Mouse (Mus musculus): Measurements from ENCODE around the gene Hoxb9. TPM values are rescaled to one million over a fixed set of nuclear protein-coding genes. Genes with fewer than 3 reads are reported as not detected.

The Hoxb9 gene
- polyA plus RNA-seq, 1 experiment = not detected

DNA sequence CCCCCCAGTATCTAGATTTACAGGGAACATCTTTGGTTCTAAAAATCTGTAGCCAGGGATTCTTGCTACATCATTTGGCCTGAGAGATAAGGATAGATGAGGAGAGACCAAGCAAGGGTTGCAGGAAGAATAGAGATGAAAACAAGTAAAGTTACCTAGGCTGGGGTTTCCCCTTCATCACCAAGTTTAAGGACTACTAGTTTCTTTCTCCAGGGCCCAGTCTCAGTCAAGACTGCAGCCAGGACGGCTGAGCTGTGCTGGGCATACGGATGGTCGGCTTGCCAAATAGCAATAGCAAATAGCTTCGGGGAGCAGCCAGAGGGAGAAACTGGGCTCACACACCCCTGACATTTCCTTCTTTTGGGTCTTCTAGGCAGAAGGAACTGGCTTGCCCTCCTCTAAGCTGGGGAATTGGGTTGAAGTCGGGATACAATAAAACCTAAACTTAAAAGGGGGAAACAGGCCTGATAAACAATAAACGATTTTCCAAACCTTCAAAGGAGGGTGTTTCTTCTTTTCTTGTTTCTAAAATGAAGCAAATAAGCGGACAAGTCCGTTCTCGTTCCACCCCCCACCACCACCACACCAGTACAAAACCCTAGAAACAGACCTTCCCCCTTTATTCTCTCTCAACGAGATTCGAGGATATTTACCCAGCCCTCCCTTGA, 26.8 kb downstream of the Hoxb9 start:
- Histone ChIP-seq H3K4me1 (ENCODE audit: control insufficient read depth, insufficient read depth, low read length) (no peaks in the 10 kb centered on the region), H3K27ac (ENCODE audit: insufficient read depth, low read depth, low read length) (no peak overlapping the region), H3K4me3 (ENCODE audit: insufficient read depth, low read depth, low read length) (no peak overlapping the region)
- TF ChIP-seq POLR2A (IDR thresholded peaks at IDR 0.05; ENCODE audit: insufficient read depth, low read depth, low read length) = no peak
- no peak for TF ChIP-seq CTCF (IDR thresholded peaks at IDR 0.05; ENCODE audit: insufficient read depth, low read depth, low read length)
- 6% methylated on average over 11 of the region's 11 CpGs for whole genome bisulfite sequencing

DNA sequence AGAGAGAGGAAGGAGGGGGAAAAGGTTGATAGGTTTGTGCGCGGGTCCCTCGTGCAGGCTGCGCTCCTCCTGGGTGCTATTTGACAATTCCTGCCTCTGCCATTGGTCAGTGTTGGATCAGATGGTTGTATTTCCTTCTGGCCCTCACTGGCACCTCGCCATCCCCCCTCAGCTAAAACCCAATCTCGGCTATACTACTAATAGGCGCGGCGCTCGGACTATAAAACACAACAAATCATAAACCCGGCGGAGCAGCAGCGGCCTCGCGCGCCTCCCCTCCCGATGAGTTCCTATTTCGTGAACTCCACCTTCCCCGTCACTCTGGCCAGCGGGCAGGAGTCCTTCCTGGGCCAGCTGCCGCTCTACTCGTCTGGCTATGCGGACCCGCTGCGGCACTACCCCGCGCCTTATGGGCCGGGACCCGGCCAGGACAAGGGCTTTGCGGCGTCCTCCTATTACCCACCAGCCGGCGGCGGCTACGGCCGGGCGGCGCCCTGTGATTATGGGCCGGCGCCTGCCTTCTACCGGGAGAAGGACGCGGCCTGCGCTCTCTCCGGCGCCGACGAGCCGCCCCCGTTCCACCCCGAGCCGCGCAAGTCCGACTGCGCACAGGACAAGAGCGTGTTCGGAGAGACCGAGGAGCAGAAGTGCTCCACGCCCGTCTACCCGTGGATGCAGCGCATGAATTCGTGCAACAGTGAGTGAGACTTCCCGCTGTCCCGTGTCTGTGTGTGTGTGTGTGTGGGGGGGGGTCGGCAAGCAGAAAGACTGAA, 27.8 kb downstream of the Hoxb9 start:
- no peak for TF ChIP-seq CTCF (IDR thresholded peaks at IDR 0.05; ENCODE audit: insufficient read depth, low read depth, low read length)
- TF ChIP-seq POLR2A (IDR thresholded peaks at IDR 0.05; ENCODE audit: insufficient read depth, low read depth, low read length) = no peak
- Histone ChIP-seq H3K27ac (ENCODE audit: insufficient read depth, low read depth, low read length) (no peak overlapping the region), H3K4me3 (ENCODE audit: insufficient read depth, low read depth, low read length) (no peak overlapping the region), H3K4me1 (ENCODE audit: control insufficient read depth, insufficient read depth, low read length) (no peaks in the 10 kb centered on the region)
- WGBS = 1% methylated on average over 66 of the region's 66 CpGs

DNA sequence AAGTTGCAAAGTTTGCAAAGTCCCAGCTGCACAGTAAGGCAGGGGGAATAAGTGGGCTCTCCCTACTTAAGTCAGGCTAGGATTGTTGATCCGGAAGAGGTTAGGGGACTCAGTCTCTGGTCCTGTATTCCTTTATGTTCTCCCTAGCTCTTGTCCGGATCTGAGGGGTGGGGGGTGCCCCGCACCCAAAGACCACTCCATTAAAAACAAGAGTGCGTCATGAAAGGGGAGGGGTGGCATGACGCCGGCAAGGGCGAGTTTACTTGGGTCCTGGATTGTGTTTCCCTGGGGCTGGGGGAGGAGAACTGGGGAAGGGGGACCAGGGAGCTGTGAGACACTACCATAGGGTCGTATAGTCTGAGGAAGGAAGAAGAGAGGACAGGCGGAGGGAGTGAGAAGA, 28.5 kb downstream of the Hoxb9 start:
- Histone ChIP-seq H3K4me3 (ENCODE audit: insufficient read depth, low read depth, low read length) (no peak overlapping the region), H3K27ac (ENCODE audit: insufficient read depth, low read depth, low read length) (no peak overlapping the region), H3K4me1 (ENCODE audit: control insufficient read depth, insufficient read depth, low read length) (no peaks in the 10 kb centered on the region)
- 2% methylated on average over 9 of the region's 9 CpGs for WGBS
- TF ChIP-seq POLR2A (IDR thresholded peaks at IDR 0.05; ENCODE audit: insufficient read depth, low read depth, low read length) (no peak), CTCF (IDR thresholded peaks at IDR 0.05; ENCODE audit: insufficient read depth, low read depth, low read length) (no peak)

DNA sequence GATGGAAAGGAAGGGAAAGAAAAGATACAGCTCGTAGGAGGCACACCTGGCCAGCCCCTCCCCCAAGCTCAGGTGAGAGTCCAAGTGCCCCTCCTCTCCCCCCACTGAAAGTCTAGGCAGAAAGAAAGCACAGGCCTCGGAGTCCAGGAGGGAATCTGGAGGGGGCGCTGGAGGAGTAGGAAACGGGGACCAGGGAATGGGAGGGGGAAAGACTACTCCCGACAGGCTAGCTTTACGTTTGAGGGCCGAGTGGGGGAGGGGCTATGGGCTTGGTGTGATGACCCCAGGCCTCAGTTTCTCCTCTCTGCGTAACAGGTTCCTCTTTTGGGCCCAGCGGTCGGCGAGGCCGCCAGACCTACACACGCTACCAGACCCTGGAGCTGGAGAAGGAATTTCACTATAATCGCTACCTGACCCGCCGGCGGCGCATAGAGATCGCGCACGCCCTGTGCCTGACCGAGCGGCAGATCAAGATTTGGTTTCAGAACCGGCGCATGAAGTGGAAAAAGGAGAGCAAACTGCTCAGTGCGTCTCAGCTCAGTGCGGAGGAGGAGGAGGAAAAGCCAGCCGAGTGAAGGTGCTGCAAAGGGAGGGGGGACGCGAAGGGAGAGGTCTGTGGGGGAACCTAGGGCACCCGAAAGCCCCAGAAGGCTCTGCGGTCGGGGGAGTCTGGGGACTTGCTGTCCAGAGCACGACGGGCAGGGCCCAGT, 29.3 kb downstream of the Hoxb9 start:
- no peak overlapping the region for H3K27ac ChIP-seq (ENCODE audit: insufficient read depth, low read depth, low read length)
- no peak for TF ChIP-seq POLR2A (IDR thresholded peaks at IDR 0.05; ENCODE audit: insufficient read depth, low read depth, low read length)
- TF ChIP-seq CTCF (IDR thresholded peaks at IDR 0.05; ENCODE audit: insufficient read depth, low read depth, low read length) = no peak
- H3K4me3 ChIP-seq (ENCODE audit: insufficient read depth, low read depth, low read length) = no peak overlapping the region
- 2% methylated on average over 35 of the region's 35 CpGs for WGBS
- no peaks in the 10 kb centered on the region for H3K4me1 ChIP-seq (ENCODE audit: control insufficient read depth, insufficient read depth, low read length)

DNA sequence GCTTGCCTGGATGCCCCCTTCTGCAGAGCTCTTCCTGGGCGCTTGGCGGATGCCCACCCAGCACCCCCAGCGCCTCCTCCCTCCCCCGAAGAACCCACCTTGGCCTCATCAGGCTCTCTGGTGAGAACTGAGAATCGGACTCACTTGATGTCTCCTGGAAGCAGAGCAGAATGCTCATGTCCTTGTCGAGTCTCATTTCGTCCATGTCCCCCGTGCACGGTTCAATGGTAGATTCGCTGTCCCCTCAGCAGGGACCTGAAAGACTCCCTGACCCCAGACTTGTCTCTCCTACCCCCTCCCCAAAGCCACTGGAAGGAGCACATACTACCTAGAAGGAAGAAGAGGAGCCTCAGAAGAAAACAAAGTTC, 29.8 kb downstream of the Hoxb9 start:
- no peak for TF ChIP-seq POLR2A (IDR thresholded peaks at IDR 0.05; ENCODE audit: insufficient read depth, low read depth, low read length)
- TF ChIP-seq CTCF (IDR thresholded peaks at IDR 0.05; ENCODE audit: insufficient read depth, low read depth, low read length) = no peak

DNA sequence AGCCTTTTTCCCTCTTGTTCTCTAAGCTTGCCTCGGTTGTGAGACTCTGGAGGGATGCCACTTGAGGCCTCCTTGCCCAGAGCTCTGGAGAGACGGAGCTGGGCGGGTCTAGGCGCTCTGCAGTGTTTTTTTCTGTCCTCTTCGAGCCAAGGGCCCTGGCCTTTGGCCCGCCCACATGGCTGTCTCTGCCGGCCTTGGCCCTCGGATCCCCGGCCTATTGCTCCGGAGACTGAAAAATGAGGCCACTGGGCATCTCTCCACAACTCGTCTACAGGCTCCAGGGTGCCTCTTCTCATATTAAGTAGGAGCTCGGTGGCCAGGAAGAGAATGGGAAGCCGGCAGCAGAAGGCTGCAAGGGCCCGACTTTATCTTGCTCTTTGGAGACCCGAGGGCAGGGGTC, 30.6 kb downstream of the Hoxb9 start:
- H3K4me3 ChIP-seq (ENCODE audit: insufficient read depth, low read depth, low read length) = no peak overlapping the region
- TF ChIP-seq POLR2A (IDR thresholded peaks at IDR 0.05; ENCODE audit: insufficient read depth, low read depth, low read length) = no peak
- TF ChIP-seq CTCF (IDR thresholded peaks at IDR 0.05; ENCODE audit: insufficient read depth, low read depth, low read length) = no peak
- H3K27ac ChIP-seq (ENCODE audit: insufficient read depth, low read depth, low read length) = no peak overlapping the region
- WGBS = 3% methylated on average over 15 of the region's 15 CpGs
- no peaks in the 10 kb centered on the region for H3K4me1 ChIP-seq (ENCODE audit: control insufficient read depth, insufficient read depth, low read length)

More for the DNA sequence above, 29.8 kb downstream of the Hoxb9 start:
- WGBS = 2% methylated on average over 10 of the region's 10 CpGs
- H3K27ac ChIP-seq (ENCODE audit: insufficient read depth, low read depth, low read length) = no peak overlapping the region
- no peak overlapping the region for H3K4me3 ChIP-seq (ENCODE audit: insufficient read depth, low read depth, low read length)
- H3K4me1 ChIP-seq (ENCODE audit: control insufficient read depth, insufficient read depth, low read length) = no peaks in the 10 kb centered on the region

DNA sequence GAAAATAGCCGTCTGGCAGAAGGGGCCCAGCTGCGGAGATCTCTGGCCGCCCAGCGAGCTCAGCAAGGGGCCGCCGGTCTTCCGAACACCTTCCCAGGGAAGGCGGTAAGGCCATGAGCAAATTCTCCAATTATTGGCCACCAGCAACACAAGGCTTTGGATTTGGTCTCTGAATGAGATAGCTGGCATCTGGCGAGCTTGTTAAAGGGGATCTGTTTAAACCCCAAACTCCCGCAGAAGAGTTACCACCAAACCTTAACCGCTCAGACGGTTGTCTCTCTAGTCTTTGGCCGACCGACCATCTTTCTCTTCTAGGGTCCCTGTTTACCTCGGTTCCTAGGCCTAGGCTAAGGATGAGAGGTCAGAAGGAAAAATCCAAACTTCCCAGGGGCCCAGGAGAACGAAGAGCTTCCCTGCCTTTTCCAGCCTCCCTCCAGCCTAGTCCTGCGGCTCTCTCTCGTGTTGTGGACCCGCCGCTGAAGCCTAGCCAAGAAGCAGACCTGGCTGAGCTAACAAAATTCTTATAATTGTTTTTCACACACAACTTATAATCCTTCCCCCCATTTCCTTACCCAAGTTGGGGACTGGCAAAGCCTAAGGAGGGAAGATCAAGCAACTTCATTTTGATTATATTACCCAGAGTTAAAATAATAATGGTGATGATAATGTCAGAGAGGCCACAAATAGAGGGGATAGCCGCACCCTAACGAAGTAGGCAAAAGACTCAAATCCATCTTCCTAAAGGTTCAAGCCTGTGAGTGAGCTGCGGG, 31.3 kb downstream of the Hoxb9 start:
- 7% methylated on average over 23 of the region's 23 CpGs for WGBS
- TF ChIP-seq CTCF (IDR thresholded peaks at IDR 0.05; ENCODE audit: insufficient read depth, low read depth, low read length) = no peak
- TF ChIP-seq POLR2A (IDR thresholded peaks at IDR 0.05; ENCODE audit: insufficient read depth, low read depth, low read length) = no peak
- H3K4me3 ChIP-seq (ENCODE audit: insufficient read depth, low read depth, low read length) = no peak overlapping the region
- H3K27ac ChIP-seq (ENCODE audit: insufficient read depth, low read depth, low read length) = no peak overlapping the region
- no peaks in the 10 kb centered on the region for H3K4me1 ChIP-seq (ENCODE audit: control insufficient read depth, insufficient read depth, low read length)

DNA sequence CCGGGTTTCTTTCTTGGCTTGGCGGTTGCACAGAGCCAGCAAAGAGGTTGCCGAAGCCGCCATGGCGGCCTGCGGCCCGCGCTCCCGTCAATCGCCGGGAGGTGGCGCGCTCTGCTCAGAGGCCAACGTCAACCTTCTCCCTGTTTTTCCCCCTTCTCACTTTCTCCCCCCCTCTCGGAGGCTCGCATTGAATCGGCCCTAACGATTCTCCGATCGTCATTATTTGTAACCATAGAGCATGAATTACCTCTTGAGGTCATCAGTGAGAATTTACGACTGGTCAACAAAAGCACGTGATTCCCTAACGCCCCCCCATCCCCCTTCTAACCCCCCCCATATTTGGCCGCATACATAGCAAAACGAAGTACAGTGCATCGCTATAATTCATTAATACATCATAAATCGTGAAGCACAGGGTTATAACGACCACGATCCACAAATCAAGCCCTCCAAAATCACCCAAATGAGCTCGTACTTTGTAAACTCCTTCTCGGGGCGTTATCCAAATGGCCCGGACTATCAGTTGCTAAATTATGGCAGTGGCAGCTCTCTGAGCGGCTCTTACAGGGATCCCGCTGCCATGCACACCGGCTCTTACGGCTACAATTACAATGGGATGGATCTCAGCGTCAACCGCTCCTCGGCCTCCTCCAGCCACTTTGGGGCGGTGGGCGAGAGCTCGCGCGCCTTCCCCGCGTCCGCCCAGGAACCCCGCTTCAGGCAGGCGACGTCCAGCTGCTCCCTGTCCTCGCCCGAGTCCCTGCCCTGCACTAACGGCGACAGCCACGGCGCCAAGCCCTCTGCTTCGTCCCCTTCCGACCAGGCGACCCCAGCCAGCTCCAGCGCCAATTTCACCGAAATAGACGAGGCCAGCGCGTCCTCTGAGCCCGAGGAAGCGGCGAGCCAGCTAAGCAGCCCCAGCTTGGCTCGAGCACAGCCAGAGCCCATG, 32.2 kb downstream of the Hoxb9 start, which contains the start of gene Hoxb5:
Gene Hoxb5 (plus strand): TSS at position 186 of the 949 bp plus-strand sequence.
- TF ChIP-seq POLR2A (IDR thresholded peaks at IDR 0.05; ENCODE audit: insufficient read depth, low read depth, low read length) (no peak), CTCF (IDR thresholded peaks at IDR 0.05; ENCODE audit: insufficient read depth, low read depth, low read length) (peak; percentile 38; the same call in 1 of the 2 replicates)
- no peak within 1 kb of the TSS for H3K4me3 ChIP-seq (ENCODE audit: insufficient read depth, low read depth, low read length)
- 2% methylated on average over 69 of the region's 69 CpGs for WGBS
- H3K27ac ChIP-seq (ENCODE audit: insufficient read depth, low read depth, low read length) = no peak within 1 kb of the TSS
- no peaks in the 10 kb centered on the region for H3K4me1 ChIP-seq (ENCODE audit: control insufficient read depth, insufficient read depth, low read length)
